Mouse (Mus musculus): Measurements from ENCODE around the gene Plcd1. TPM values are rescaled to one million over a fixed set of nuclear protein-coding genes. Genes with fewer than 3 reads are reported as not detected.
A peak's percentile ranks its signal among the peaks of the same experiment; 100 is the strongest.

Plcd1 gene
- 4.9 and 5.5 TPM in 2 replicates for polyA plus RNA-seq (2014; fragmentation: Nextera tagmentation; extraction: Ambion mirVana)

GRCm38 (mm10) chr9:119093419-119094295 lies at the start of gene Plcd1:
Plcd1 (minus strand) TSS chr9:119093502.
- ATAC-seq (replicated peaks; ENCODE audit: low FRiP score) (peak; percentile 61; the same call in 1 of the 2 replicates), DNase-seq (ENCODE audit: low spot score) (peak; percentile 72)
- H3K27ac ChIP-seq (ENCODE audit: low read depth, low read length), result no peak within 1 kb of the TSS
- H3K27me3 ChIP-seq (replicated peaks; ENCODE audit: control insufficient read depth, insufficient read depth, low read length), result peaks cover 52% of the 10 kb centered on the region
- WGBS, result 11% methylated on average over 45 of the region's 45 CpGs
- no peaks in the 10 kb centered on the region for H3K9me3 ChIP-seq (ENCODE audit: control insufficient read depth, low read length)
- H3K4me2 ChIP-seq, result peak within 1 kb of the TSS; percentile 60
- H3K4me1 ChIP-seq (replicated peaks; ENCODE audit: control insufficient read depth, insufficient read depth, low read length), result no peaks in the 10 kb centered on the region; the same call in 1 of the 2 replicates
- no peaks in the 10 kb centered on the region for H3K36me3 ChIP-seq (ENCODE audit: control insufficient read depth, insufficient read depth, low read length)
- H3K4me3 ChIP-seq (ENCODE audit: low read depth, low read length), result peak within 1 kb of the TSS; percentile 39
- peak within 1 kb of the TSS; percentile 26; the same call in 1 of the 2 replicates for H3K9ac ChIP-seq (ENCODE audit: low read depth, low read length)

DNA sequence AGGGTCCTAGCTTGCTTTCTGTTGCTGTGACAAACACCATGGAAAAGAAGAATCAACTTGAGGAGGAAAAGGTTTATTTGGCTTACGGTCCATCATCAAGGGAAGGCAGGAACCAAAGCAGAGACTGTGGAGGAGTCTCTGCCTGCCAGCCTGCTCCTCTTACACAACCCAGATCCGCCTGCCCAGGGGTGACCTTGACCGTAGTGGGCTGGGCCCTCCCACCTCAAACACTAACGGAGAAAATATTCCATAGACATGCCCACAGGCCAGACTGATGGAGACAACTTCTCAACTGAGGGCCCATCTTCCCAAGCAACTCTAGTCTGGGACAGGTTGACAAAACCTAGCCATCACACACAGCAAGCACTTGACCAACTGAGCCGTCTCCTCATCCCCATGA lies 48.8 kb upstream of the Plcd1 start:
- 73% methylated on average over 5 of the region's 5 CpGs for WGBS
- no peaks in the 10 kb centered on the region for H3K4me1 ChIP-seq (replicated peaks; ENCODE audit: control insufficient read depth, insufficient read depth, low read length)

GRCm38 (mm10) chr9:119138836-119139235 lies 45.5 kb upstream of the Plcd1 start:
- H3K27me3 ChIP-seq (replicated peaks; ENCODE audit: control insufficient read depth, insufficient read depth, low read length), result no peaks in the 10 kb centered on the region
- no peak overlapping the region for H3K27ac ChIP-seq (ENCODE audit: low read depth, low read length)
- no peak overlapping the region for H3K4me2 ChIP-seq
- no peaks in the 10 kb centered on the region for H3K4me1 ChIP-seq (replicated peaks; ENCODE audit: control insufficient read depth, insufficient read depth, low read length)
- no peak overlapping the region for H3K9ac ChIP-seq (ENCODE audit: low read depth, low read length)
- H3K9me3 ChIP-seq (ENCODE audit: control insufficient read depth, low read length), result no peaks in the 10 kb centered on the region
- no peaks in the 10 kb centered on the region for H3K36me3 ChIP-seq (ENCODE audit: control insufficient read depth, insufficient read depth, low read length)
- ATAC-seq (replicated peaks; ENCODE audit: low FRiP score), result no peak
- DNase-seq (ENCODE audit: low spot score), result no peak
- whole genome bisulfite sequencing, result 75% methylated on average over 2 of the region's 2 CpGs
- H3K4me3 ChIP-seq (ENCODE audit: low read depth, low read length), result no peak overlapping the region

More for the DNA sequence above, 48.8 kb upstream of the Plcd1 start:
- Histone ChIP-seq H3K27ac (ENCODE audit: low read depth, low read length) (no peak overlapping the region), H3K9ac (ENCODE audit: low read depth, low read length) (no peak overlapping the region), H3K9me3 (ENCODE audit: control insufficient read depth, low read length) (no peaks in the 10 kb centered on the region), H3K36me3 (ENCODE audit: control insufficient read depth, insufficient read depth, low read length) (no peaks in the 10 kb centered on the region), H3K4me3 (ENCODE audit: low read depth, low read length) (no peak overlapping the region), H3K27me3 (replicated peaks; ENCODE audit: control insufficient read depth, insufficient read depth, low read length) (no peaks in the 10 kb centered on the region), H3K4me2 (no peak overlapping the region)
- no peak for ATAC-seq (replicated peaks; ENCODE audit: low FRiP score)
- no peak for DNase-seq (ENCODE audit: low spot score)

DNA sequence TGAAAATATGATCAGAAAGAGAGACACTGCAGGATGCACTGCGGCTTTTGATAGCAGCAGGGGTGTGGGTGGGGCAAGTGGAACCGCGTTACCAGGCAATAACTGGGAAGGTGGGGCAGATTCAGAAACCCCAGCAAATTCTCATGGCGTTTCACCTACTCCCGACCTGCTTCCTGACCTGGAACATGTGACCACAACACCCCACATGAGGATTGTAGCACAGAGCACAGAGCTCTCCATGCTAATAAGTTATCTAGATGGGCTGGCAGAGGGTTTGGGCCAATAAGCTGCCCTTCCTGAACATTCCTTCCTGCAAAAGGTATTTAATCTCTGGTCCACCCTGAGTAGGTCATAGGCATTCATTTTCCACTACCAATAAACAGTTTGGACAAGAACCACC lies 37.4 kb upstream of the Plcd1 start:
- no peaks in the 10 kb centered on the region for H3K9me3 ChIP-seq (ENCODE audit: control insufficient read depth, low read length)
- no peaks in the 10 kb centered on the region for H3K4me1 ChIP-seq (replicated peaks; ENCODE audit: control insufficient read depth, insufficient read depth, low read length)
- no peak overlapping the region for H3K27ac ChIP-seq (ENCODE audit: low read depth, low read length)
- H3K27me3 ChIP-seq (replicated peaks; ENCODE audit: control insufficient read depth, insufficient read depth, low read length), result no peaks in the 10 kb centered on the region
- no peaks in the 10 kb centered on the region for H3K36me3 ChIP-seq (ENCODE audit: control insufficient read depth, insufficient read depth, low read length)
- DNase-seq (ENCODE audit: low spot score), result no peak
- H3K4me2 ChIP-seq, result no peak overlapping the region
- ATAC-seq (replicated peaks; ENCODE audit: low FRiP score), result no peak
- no peak overlapping the region for H3K4me3 ChIP-seq (ENCODE audit: low read depth, low read length)
- H3K9ac ChIP-seq (ENCODE audit: low read depth, low read length), result no peak overlapping the region
- 46% methylated on average over 5 of the region's 5 CpGs for WGBS

DNA sequence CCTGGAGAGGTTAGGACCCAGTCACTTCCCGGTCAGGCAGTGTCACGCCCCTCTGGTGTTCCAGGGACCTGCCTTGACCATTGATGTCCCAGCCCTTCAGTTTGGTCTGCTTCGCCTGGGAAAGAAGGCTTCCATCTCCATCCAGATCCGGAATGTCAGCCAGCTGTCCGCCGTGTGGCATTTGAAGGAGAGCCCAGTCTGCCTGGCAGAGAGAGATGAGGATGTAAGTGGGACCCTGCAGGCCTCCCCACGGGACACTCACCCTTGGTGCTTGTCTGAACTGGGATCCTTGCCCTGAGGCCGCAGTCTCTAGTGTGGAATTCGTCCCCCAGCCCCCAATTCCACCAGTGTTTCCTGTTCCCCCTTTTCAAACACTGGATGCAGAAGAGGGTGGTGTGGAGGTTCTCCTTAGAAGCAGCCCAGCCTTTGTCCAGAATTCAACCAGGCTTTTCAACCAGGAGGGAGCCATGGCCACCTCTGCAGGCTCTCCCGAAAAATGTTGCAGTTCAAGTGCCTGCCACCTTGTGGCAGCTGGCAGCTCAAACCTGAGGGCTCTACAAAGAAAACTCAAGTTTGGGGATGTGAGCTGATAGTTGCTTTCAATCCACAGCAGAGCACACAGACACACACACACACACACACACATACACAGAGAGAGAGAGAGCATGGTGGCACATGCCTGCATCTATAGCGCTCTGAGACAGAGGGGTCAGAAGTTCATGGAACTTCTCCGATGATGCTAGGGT lies 35.3 kb upstream of the Plcd1 start:
- Histone ChIP-seq H3K4me2 (no peak overlapping the region), H3K27me3 (replicated peaks; ENCODE audit: control insufficient read depth, insufficient read depth, low read length) (no peaks in the 10 kb centered on the region), H3K27ac (ENCODE audit: low read depth, low read length) (no peak overlapping the region), H3K9ac (ENCODE audit: low read depth, low read length) (no peak overlapping the region), H3K9me3 (ENCODE audit: control insufficient read depth, low read length) (no peaks in the 10 kb centered on the region), H3K4me1 (replicated peaks; ENCODE audit: control insufficient read depth, insufficient read depth, low read length) (no peaks in the 10 kb centered on the region), H3K36me3 (ENCODE audit: control insufficient read depth, insufficient read depth, low read length) (no peaks in the 10 kb centered on the region), H3K4me3 (ENCODE audit: low read depth, low read length) (no peak overlapping the region)
- DNase-seq (ENCODE audit: low spot score), result no peak
- WGBS, result 87% methylated on average over 12 of the region's 12 CpGs
- no peak for ATAC-seq (replicated peaks; ENCODE audit: low FRiP score)

DNA sequence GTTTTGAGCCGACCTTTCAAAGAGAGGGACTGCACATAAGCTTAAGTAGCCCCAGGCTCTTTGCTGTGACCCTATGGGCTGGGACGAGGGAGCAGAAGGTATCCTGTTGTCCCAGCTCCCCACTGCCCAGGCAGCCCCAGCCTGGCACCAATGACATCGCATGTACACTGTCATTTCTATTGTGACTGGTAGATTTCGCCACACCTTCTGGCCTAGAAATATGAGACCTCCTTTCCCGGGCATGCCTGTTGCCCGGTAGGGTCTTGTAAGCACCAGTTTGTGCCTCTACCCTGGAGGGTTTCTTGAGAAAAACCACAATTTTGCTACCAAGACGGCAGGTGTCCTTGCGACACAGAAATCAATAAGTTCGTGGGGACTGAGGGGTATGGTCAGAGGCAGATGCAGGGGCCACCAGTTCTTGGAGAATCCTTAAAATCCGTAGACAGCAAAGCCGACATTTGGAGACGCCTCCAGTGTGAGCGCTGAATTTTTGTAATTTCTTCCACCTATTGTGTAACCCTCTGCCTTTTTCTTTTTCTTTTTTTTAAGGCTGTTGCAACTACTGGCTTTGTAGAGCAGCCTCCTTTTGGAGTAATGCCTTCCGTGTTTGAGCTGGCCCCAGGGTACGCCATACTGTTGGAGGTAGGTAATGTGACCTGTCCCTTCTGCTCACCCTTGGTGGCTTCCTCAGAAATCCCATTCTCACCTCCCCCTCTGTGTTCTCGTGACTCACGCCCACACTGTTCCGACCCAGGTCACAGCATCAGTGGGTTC lies 29.5 kb upstream of the Plcd1 start:
- ATAC-seq (replicated peaks; ENCODE audit: low FRiP score) (no peak), DNase-seq (ENCODE audit: low spot score) (no peak)
- H3K9me3 ChIP-seq (ENCODE audit: control insufficient read depth, low read length), result no peaks in the 10 kb centered on the region
- H3K27ac ChIP-seq (ENCODE audit: low read depth, low read length), result no peak overlapping the region
- 79% methylated on average over 18 of the region's 18 CpGs for WGBS
- H3K27me3 ChIP-seq (replicated peaks; ENCODE audit: control insufficient read depth, insufficient read depth, low read length), result no peaks in the 10 kb centered on the region
- H3K4me2 ChIP-seq, result no peak overlapping the region
- H3K4me1 ChIP-seq (replicated peaks; ENCODE audit: control insufficient read depth, insufficient read depth, low read length), result no peaks in the 10 kb centered on the region
- H3K36me3 ChIP-seq (ENCODE audit: control insufficient read depth, insufficient read depth, low read length), result no peaks in the 10 kb centered on the region
- no peak overlapping the region for H3K4me3 ChIP-seq (ENCODE audit: low read depth, low read length)
- H3K9ac ChIP-seq (ENCODE audit: low read depth, low read length), result no peak overlapping the region

GRCm38 (mm10) chr9:119120168-119120560 lies 26.9 kb upstream of the Plcd1 start:
- no peak for DNase-seq (ENCODE audit: low spot score)
- Histone ChIP-seq H3K4me1 (replicated peaks; ENCODE audit: control insufficient read depth, insufficient read depth, low read length) (no peaks in the 10 kb centered on the region), H3K36me3 (ENCODE audit: control insufficient read depth, insufficient read depth, low read length) (no peaks in the 10 kb centered on the region), H3K27me3 (replicated peaks; ENCODE audit: control insufficient read depth, insufficient read depth, low read length) (no peaks in the 10 kb centered on the region), H3K9me3 (ENCODE audit: control insufficient read depth, low read length) (no peaks in the 10 kb centered on the region), H3K4me2 (no peak overlapping the region), H3K4me3 (ENCODE audit: low read depth, low read length) (no peak overlapping the region), H3K27ac (ENCODE audit: low read depth, low read length) (no peak overlapping the region), H3K9ac (ENCODE audit: low read depth, low read length) (no peak overlapping the region)
- WGBS, result 59% methylated on average over 3 of the region's 3 CpGs
- no peak for ATAC-seq (replicated peaks; ENCODE audit: low FRiP score)

GRCm38 (mm10) chr9:119119409-119120167 lies 26.3 kb upstream of the Plcd1 start:
- ATAC-seq (replicated peaks; ENCODE audit: low FRiP score), result no peak
- 86% methylated on average over 19 of the region's 19 CpGs for WGBS

More at GRCm38 (mm10) chr9:119119409-119120167, 26.3 kb upstream of the Plcd1 start:
- Histone ChIP-seq H3K4me3 (ENCODE audit: low read depth, low read length) (no peak overlapping the region), H3K4me1 (replicated peaks; ENCODE audit: control insufficient read depth, insufficient read depth, low read length) (no peaks in the 10 kb centered on the region), H3K27me3 (replicated peaks; ENCODE audit: control insufficient read depth, insufficient read depth, low read length) (no peaks in the 10 kb centered on the region), H3K9ac (ENCODE audit: low read depth, low read length) (no peak overlapping the region), H3K36me3 (ENCODE audit: control insufficient read depth, insufficient read depth, low read length) (no peaks in the 10 kb centered on the region), H3K4me2 (no peak overlapping the region), H3K9me3 (ENCODE audit: control insufficient read depth, low read length) (no peaks in the 10 kb centered on the region), H3K27ac (ENCODE audit: low read depth, low read length) (no peak overlapping the region)
- no peak for DNase-seq (ENCODE audit: low spot score)

Data from liver, embryonic 11.5 days (tissue).